Mouse (Mus musculus) CH12.LX (cell line): ENCODE data around the gene Krt16. TPM values are rescaled to one million over a fixed set of nuclear protein-coding genes. Genes with fewer than 3 reads are reported as not detected.
A peak's percentile ranks its signal among the peaks of the same experiment; 100 is the strongest.

Source experiments
- DNase-seq: peaks from one replicate; pipeline ENCODE4 v3.0.0-alpha.2; 2013; ENCODE audit errors: extremely low read depth
- H3K27ac ChIP-seq: 2 replicates; pipeline ENCODE4 v1.5.1; 2012; ENCODE audit warnings: low read depth, mild to moderate bottlenecking, control low read depth, moderate library complexity; ENCODE audit not compliant: insufficient read depth
- H3K27me3 ChIP-seq: replicated peaks from 2 replicates; pipeline ENCODE3; 2012; ENCODE audit warnings: inconsistent platforms
- H3K36me3 ChIP-seq, 2 experiments: replicated peaks in 1 of 2; 2 replicates each; pipeline versions ENCODE3 to v1.6.1; 2012; ENCODE audit warnings: inconsistent platforms in 1 of 2, low read length in 1 of 2, mild to moderate bottlenecking in 1 of 2, mixed read lengths in 1 of 2, moderate library complexity in 1 of 2; ENCODE audit not compliant: control insufficient read depth in 1 of 2, insufficient read depth in 1 of 2
- H3K4me1 ChIP-seq, 2 experiments: 2 replicates each; pipeline ENCODE4 v1.6.1; 2012; ENCODE audit warnings: inconsistent platforms in 1 of 2, moderate library complexity in 1 of 2; ENCODE audit not compliant: insufficient read depth in 2 of 2, control insufficient read depth in 1 of 2
- H3K4me2 ChIP-seq: 2 replicates; pipeline ENCODE4 v1.6.1; 2012; ENCODE audit warnings: low read depth, mild to moderate bottlenecking, control low read depth; ENCODE audit not compliant: poor library complexity, insufficient read depth, severe bottlenecking
- H3K4me3 ChIP-seq, 3 experiments: fragments of 150-350 bp in 1 of 3; sonication (generic) in 1 of 3; replicated peaks in 1 of 3; 2 replicates each; pipeline versions ENCODE3 to v1.5.1; 2011 to 2012; ENCODE audit warnings: low read depth in 2 of 3, low read length in 2 of 3, mild to moderate bottlenecking in 2 of 3, moderate library complexity in 2 of 3, control low read depth in 1 of 3, improper control_type of control experiment in 1 of 3, inconsistent platforms in 1 of 3, mixed read lengths in 1 of 3; ENCODE audit not compliant: poor library complexity in 1 of 3
- H3K79me2 ChIP-seq: replicated peaks from 2 replicates; pipeline ENCODE4 v1.6.1; 2012; ENCODE audit warnings: mild to moderate bottlenecking, moderate library complexity; ENCODE audit not compliant: control insufficient read depth, poor library complexity, insufficient read depth, severe bottlenecking; ENCODE audit errors: extremely low read depth
- H3K9ac ChIP-seq: 2 replicates; pipeline ENCODE4 v1.6.1; 2012; ENCODE audit warnings: low read depth, mild to moderate bottlenecking, control low read depth, moderate library complexity; ENCODE audit not compliant: insufficient read depth
- H3K9me3 ChIP-seq: replicated peaks from 2 replicates; pipeline ENCODE3; 2012; ENCODE audit warnings: low read length, inconsistent platforms, mixed read lengths
- CHD1 ChIP-seq: IDR thresholded peaks from 2 replicates; pipeline ENCODE4 v1.6.1; 2012; ENCODE audit warnings: low read depth, low read length, improper control_type of control experiment, inconsistent platforms
- CHD2 ChIP-seq: IDR thresholded peaks from 2 replicates; pipeline ENCODE4 v1.6.1; 2011; ENCODE audit warnings: low read length, improper control_type of control experiment
- CTCF ChIP-seq, 2 experiments: IDR thresholded peaks in 1 of 2; conservative IDR thresholded peaks in 1 of 2; 2 replicates each; pipeline ENCODE4 v1.5.1; 2011 to 2012; ENCODE audit warnings: low read depth in 2 of 2, low read length in 2 of 2, improper control_type of control experiment in 1 of 2, inconsistent platforms in 1 of 2, mild to moderate bottlenecking in 1 of 2, moderate library complexity in 1 of 2
- ELF1 ChIP-seq: IDR thresholded peaks from 2 replicates; pipeline ENCODE4 v1.6.1; 2014; ENCODE audit warnings: low read depth, mild to moderate bottlenecking, inconsistent platforms, low read length, improper control_type of control experiment
- ETS1 ChIP-seq: conservative IDR thresholded peaks from 2 replicates; pipeline ENCODE4 v1.6.1; 2012; ENCODE audit warnings: low read depth, mild to moderate bottlenecking, inconsistent platforms, low read length, improper control_type of control experiment, moderate library complexity
- GABPA ChIP-seq: IDR thresholded peaks from 2 replicates; pipeline ENCODE4 v1.6.1; 2012; ENCODE audit warnings: low read depth, low read length, improper control_type of control experiment, inconsistent platforms; ENCODE audit not compliant: insufficient replicate concordance
- HCFC1 ChIP-seq: IDR thresholded peaks from 2 replicates; pipeline ENCODE4 v1.6.1; 2012; ENCODE audit warnings: low read depth, mild to moderate bottlenecking, inconsistent platforms, low read length, improper control_type of control experiment
- IRF4 ChIP-seq: IDR thresholded peaks from 2 replicates; pipeline ENCODE4 v1.6.1; 2014; ENCODE audit warnings: low read depth, mild to moderate bottlenecking, inconsistent platforms, low read length, improper control_type of control experiment
- JUN ChIP-seq: IDR thresholded peaks from 2 replicates; pipeline ENCODE4 v1.6.1; 2011; ENCODE audit warnings: low read depth, mild to moderate bottlenecking, low read length, improper control_type of control experiment, moderate library complexity; ENCODE audit not compliant: insufficient read depth
- JUND ChIP-seq: conservative IDR thresholded peaks from 2 replicates; pipeline ENCODE4 v1.6.1; 2011; ENCODE audit warnings: low read depth, low read length, improper control_type of control experiment
- KAT2A ChIP-seq: IDR thresholded peaks from 2 replicates; pipeline ENCODE4 v1.6.1; 2012; ENCODE audit warnings: low read length, improper control_type of control experiment, inconsistent platforms; ENCODE audit not compliant: insufficient replicate concordance
- MAX ChIP-seq: IDR thresholded peaks from 2 replicates; pipeline ENCODE4 v1.6.1; 2011; ENCODE audit warnings: low read length, improper control_type of control experiment
- MAZ ChIP-seq: IDR thresholded peaks from 2 replicates; pipeline ENCODE4 v1.6.1; 2012; ENCODE audit warnings: low read depth, mild to moderate bottlenecking, inconsistent platforms, low read length, improper control_type of control experiment, moderate library complexity
- MYC ChIP-seq: IDR thresholded peaks from 2 replicates; pipeline ENCODE4 v1.6.1; 2011; ENCODE audit warnings: low read depth, mild to moderate bottlenecking, improper control_type of control experiment, low read length
- NELFE ChIP-seq: IDR thresholded peaks from 2 replicates; pipeline ENCODE4 v1.6.1; 2011; ENCODE audit warnings: low read depth, low read length, improper control_type of control experiment
- NRF1 ChIP-seq: IDR thresholded peaks from 2 replicates; pipeline ENCODE4 v1.6.1; 2014; ENCODE audit warnings: low read depth, mild to moderate bottlenecking, inconsistent platforms, low read length, improper control_type of control experiment, moderate library complexity
- PAX5 ChIP-seq: IDR thresholded peaks from 2 replicates; pipeline ENCODE4 v1.6.1; 2012; ENCODE audit warnings: low read length, inconsistent platforms, mixed read lengths
- POLR2A ChIP-seq: IDR thresholded peaks from 2 replicates; pipeline ENCODE4 v1.6.1; 2011; ENCODE audit warnings: low read depth, mild to moderate bottlenecking, improper control_type of control experiment, low read length
- POLR2AphosphoS2 ChIP-seq: IDR thresholded peaks from 2 replicates; pipeline ENCODE4 v1.6.1; 2011; ENCODE audit warnings: low read depth, low read length, improper control_type of control experiment
- RAD21 ChIP-seq: IDR thresholded peaks from 2 replicates; pipeline ENCODE4 v1.6.1; 2011; ENCODE audit warnings: low read depth, mild to moderate bottlenecking, low read length, improper control_type of control experiment, moderate library complexity
- SIN3A ChIP-seq: IDR thresholded peaks from 2 replicates; pipeline ENCODE4 v1.6.1; 2012; ENCODE audit warnings: low read length, improper control_type of control experiment, inconsistent platforms
- SMC3 ChIP-seq: IDR thresholded peaks from 2 replicates; pipeline ENCODE4 v1.6.1; 2011; ENCODE audit warnings: low read depth, low read length, improper control_type of control experiment
- TBP ChIP-seq: conservative IDR thresholded peaks from 2 replicates; pipeline ENCODE4 v1.6.1; 2011; ENCODE audit warnings: low read depth, low read length, improper control_type of control experiment
- TCF12 ChIP-seq: IDR thresholded peaks from 2 replicates; pipeline ENCODE4 v1.6.1; 2014; ENCODE audit warnings: low read depth, mild to moderate bottlenecking, inconsistent platforms, low read length, improper control_type of control experiment
- UBTF ChIP-seq: IDR thresholded peaks from 2 replicates; pipeline ENCODE4 v1.6.1; 2012; ENCODE audit warnings: low read depth, mild to moderate bottlenecking, inconsistent platforms, low read length, improper control_type of control experiment, moderate library complexity
- USF1 ChIP-seq: IDR thresholded peaks from 2 replicates; pipeline ENCODE4 v1.6.1; 2014; ENCODE audit warnings: low read depth, mild to moderate bottlenecking, inconsistent platforms, low read length, improper control_type of control experiment
- USF2 ChIP-seq: conservative IDR thresholded peaks from 2 replicates; pipeline ENCODE4 v1.6.1; 2011; ENCODE audit warnings: low read depth, low read length, improper control_type of control experiment
- dilution Hi-C: fragments of 300-500 bp; cut with MboI; formaldehyde crosslinking; loops from 2 replicates; pipeline ENCODE4 v1.14.3; 2020; ENCODE audit warnings: low sequenced_read_pairs; ENCODE audit not compliant: extremely low pct_unique_long_range_greater_than_20kb, extremely low pct_ligation_motif_present
- in situ Hi-C: fragments of 300-500 bp; cut with MboI; formaldehyde crosslinking; loops from 3 replicates; pipeline ENCODE4 v1.14.3; 2019; ENCODE audit warnings: low sequenced_read_pairs, low pct_ligation_motif_present, low pct_unique_long_range_greater_than_20kb, mixed read lengths
- polyA plus RNA-seq: library from polyadenylated mRNA; unstranded; fragments of >175 nt; gene quantifications from 2 replicates; pipeline ENCODE4 v1.2.1, GENCODE M21; 2012; ENCODE audit warnings: low read depth; ENCODE audit not compliant: insufficient read length
- total RNA-seq, 2 experiments: library from RNA; depleted of rRNA; stranded (reverse); fragments of 300-350 nt in 1 of 2; fragments of >200 nt in 1 of 2; gene quantifications; 2 replicates each; pipeline ENCODE4 v1.2.3; 2012 to 2014

The Krt16 gene
- total and polyA plus RNA-seq, 3 experiments = 0.08 TPM; not detected in 2

GRCm38 (mm10) chr11:100295308-100295707 lies 46.6 kb upstream of the Krt16 start (continued):
- TF ChIP-seq RAD21 (peak; percentile 96), TCF12 (peak; percentile 60; the same call in 1 of the 2 replicates), UBTF (no peak; the same call in 1 of the 2 replicates), PAX5 (no peak), MYC (no peak), POLR2A (no peak), JUN (no peak), ETS1 (no peak), POLR2AphosphoS2 (no peak), MAX (no peak), GABPA (no peak), USF1 (no peak), NRF1 (peak; percentile 51; the same call in 1 of the 2 replicates), HCFC1 (peak; percentile 45), CTCF (conservative IDR thresholded peaks at IDR 0.05 in 1 of 2, IDR thresholded peaks at IDR 0.05 in 1 of 2; ENCODE audit: low read depth in 2 of 2, low read length in 2 of 2) (peak; percentile 100), SIN3A (peak; percentile 64; the same call in 1 of the 2 replicates), JUND (peak; percentile 41; the same call in 1 of the 2 replicates), CHD1 (no peak), CHD2 (no peak)

GRCm38 (mm10) chr11:100292884-100293283 lies 44.2 kb upstream of the Krt16 start:
- no peaks in the 10 kb centered on the region for H3K79me2 ChIP-seq
- no peaks in the 10 kb centered on the region for H3K9me3 ChIP-seq
- DNase-seq = no peak
- dilution Hi-C loops (no loop called here), in situ Hi-C loops (loop anchor here (10.0 to 25.0 kb wide), 3 partner anchors 556 to 906 kb away; partner anchors contain the start of genes Gm14180 and Krt10)
- no peak overlapping the region for H3K27ac ChIP-seq
- H3K9ac ChIP-seq = no peak overlapping the region
- H3K27me3 ChIP-seq = peaks cover 96% of the 10 kb centered on the region
- no peaks in the 10 kb centered on the region for H3K36me3 ChIP-seq
- H3K4me3 ChIP-seq = no peak overlapping the region
- H3K4me2 ChIP-seq = no peak overlapping the region
- TF ChIP-seq RAD21 (no peak), USF1 (no peak), USF2 (no peak), JUND (no peak), GABPA (no peak), SMC3 (no peak), NELFE (no peak), UBTF (no peak), TCF12 (no peak), MAX (no peak), JUN (no peak), NRF1 (no peak), KAT2A (no peak), TBP (no peak), IRF4 (no peak), SIN3A (no peak), MAZ (no peak), ETS1 (no peak), ELF1 (no peak)
- H3K4me1 ChIP-seq = peaks cover 7 to 16% of the 10 kb centered on the region in 2 experiments; a peak in 3 of 4 replicates
